Mouse (Mus musculus): ENCODE data around the gene Slc26a6. TPM values are rescaled to one million over a fixed set of nuclear protein-coding genes. Genes with fewer than 3 reads are reported as not detected.

Slc26a6 gene
- polyA plus RNA-seq, 1 experiment, result 33.9 TPM

DNA sequence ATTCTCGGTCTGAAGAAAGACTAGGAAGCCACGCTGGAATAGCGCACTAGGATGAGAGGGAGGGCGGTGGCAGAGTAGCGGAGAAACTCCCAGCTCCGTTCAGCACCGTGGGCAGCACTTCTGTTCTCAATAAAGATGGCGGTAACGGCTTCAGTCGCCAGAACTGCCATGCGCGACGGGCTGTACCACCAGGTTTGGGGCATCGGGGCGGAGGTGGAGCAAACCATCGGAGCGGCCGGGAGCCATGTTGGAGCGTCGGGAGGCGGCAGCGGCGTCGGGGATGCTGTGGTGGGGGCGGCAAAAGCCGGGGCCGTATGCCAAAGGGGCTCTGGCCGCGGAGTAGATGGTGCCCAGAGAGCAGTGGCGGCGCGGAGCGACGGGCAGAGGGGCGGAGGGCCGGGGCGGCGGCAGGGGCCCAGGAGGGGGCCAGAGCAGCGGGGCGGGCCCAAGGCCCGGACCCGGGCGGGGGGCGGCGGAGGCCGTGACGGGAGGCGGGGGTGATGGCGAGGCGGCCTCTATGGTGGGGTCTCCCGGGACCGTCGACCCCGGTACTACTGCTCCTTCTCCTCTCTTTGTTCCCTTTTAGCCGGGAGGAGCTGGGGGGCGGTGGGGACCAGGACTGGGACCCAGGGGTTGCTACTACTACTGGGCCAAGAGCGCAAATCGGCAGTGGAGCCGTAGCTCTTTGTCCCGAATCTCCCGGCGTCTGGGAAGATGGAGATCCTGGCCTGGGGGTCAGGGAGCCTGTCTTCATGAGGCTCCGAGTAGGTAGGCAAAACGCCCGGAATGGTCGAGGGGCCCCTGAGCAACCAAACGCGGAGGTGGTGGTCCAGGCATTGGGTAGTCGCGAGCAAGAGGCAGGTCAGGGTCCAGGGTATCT is 27.0 kb upstream of the Slc26a6 start, which contains the start of gene Celsr3:
Gene Celsr3, plus strand, starts transcription at position 501 of the 880 bp plus-strand sequence.
- peaks cover 4% of the 10 kb centered on the region; the same call in 1 of the 2 replicates for H3K27me3 ChIP-seq (replicated peaks; ENCODE audit: control insufficient read depth, insufficient read depth, low read length)
- DNase-seq, result no peak
- no peaks in the 10 kb centered on the region for H3K36me3 ChIP-seq (ENCODE audit: control insufficient read depth, insufficient read depth, low read length)
- no peak within 1 kb of the TSS for H3K4me3 ChIP-seq (ENCODE audit: insufficient read depth, low read depth, low read length)
- WGBS, result 3% methylated on average over 70 of the region's 70 CpGs
- TF ChIP-seq CTCF (conservative IDR thresholded peaks at IDR 0.05; ENCODE audit: insufficient read depth, insufficient read length, low read depth, low read length) (no peak), POLR2A (IDR thresholded peaks at IDR 0.05; ENCODE audit: low read depth, low read length) (no peak)
- H3K27ac ChIP-seq (ENCODE audit: insufficient read depth, low read depth, low read length), result no peak within 1 kb of the TSS
- H3K4me1 ChIP-seq (ENCODE audit: control insufficient read depth, insufficient read depth, low read length), result no peaks in the 10 kb centered on the region

DNA sequence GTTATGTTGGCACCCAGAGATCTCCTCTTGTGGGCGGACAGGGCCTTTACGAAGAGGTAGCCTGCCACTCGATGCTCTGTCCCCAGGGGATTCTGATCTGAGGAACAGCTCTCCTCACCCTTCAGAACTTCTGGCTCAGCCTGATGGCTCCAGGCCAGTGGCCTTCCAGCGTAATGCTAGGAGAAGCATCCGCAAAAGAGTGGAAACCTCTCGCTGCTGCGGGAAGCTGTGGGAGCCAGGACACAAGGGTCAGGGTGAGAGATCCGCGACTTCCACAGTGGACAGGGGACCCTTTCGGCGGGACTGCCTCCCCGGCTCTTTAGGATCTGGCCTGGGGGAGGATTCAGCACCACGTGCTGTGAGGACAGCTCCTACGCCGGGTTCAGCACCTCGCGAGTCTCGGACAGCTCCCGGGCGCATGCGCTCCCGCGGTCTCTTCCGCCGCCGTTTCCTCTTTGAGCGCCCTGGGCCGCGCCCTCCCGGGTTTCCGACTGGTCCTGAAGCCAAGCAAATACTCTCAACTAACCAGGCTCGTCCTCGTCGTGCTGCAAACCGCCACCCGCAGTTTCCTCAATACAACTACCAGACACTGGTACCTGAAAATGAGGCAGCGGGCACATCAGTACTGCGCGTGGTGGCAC is 26.3 kb upstream of the Slc26a6 start:
- no peaks in the 10 kb centered on the region for H3K36me3 ChIP-seq (ENCODE audit: control insufficient read depth, insufficient read depth, low read length)
- H3K4me1 ChIP-seq (ENCODE audit: control insufficient read depth, insufficient read depth, low read length), result peaks cover 5% of the 10 kb centered on the region
- WGBS, result 2% methylated on average over 39 of the region's 39 CpGs
- H3K27me3 ChIP-seq (replicated peaks; ENCODE audit: control insufficient read depth, insufficient read depth, low read length), result peaks cover 4% of the 10 kb centered on the region; the same call in 1 of the 2 replicates
- TF ChIP-seq CTCF (conservative IDR thresholded peaks at IDR 0.05; ENCODE audit: insufficient read depth, insufficient read length, low read depth, low read length) (no peak), POLR2A (IDR thresholded peaks at IDR 0.05; ENCODE audit: low read depth, low read length) (no peak)
- peak; percentile 80 for DNase-seq
- no peak overlapping the region for H3K4me3 ChIP-seq (ENCODE audit: insufficient read depth, low read depth, low read length)
- no peak overlapping the region for H3K27ac ChIP-seq (ENCODE audit: insufficient read depth, low read depth, low read length)

DNA sequence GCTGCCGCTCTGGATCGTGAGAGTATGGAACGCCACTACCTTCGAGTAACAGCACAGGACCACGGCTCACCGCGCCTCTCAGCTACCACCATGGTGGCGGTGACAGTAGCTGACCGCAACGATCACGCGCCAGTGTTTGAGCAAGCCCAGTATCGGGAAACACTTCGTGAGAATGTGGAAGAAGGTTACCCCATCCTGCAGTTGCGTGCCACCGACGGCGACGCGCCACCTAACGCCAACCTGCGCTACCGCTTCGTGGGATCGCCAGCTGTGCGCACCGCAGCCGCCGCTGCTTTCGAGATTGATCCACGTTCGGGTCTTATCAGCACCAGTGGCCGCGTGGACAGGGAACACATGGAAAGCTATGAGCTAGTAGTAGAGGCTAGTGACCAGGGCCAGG is 25.6 kb upstream of the Slc26a6 start:
- DNase-seq, result no peak
- H3K4me3 ChIP-seq (ENCODE audit: insufficient read depth, low read depth, low read length), result no peak overlapping the region
- no peak overlapping the region for H3K27ac ChIP-seq (ENCODE audit: insufficient read depth, low read depth, low read length)
- TF ChIP-seq POLR2A (IDR thresholded peaks at IDR 0.05; ENCODE audit: low read depth, low read length) (no peak), CTCF (conservative IDR thresholded peaks at IDR 0.05; ENCODE audit: insufficient read depth, insufficient read length, low read depth, low read length) (no peak)
- peaks cover 7% of the 10 kb centered on the region for H3K4me1 ChIP-seq (ENCODE audit: control insufficient read depth, insufficient read depth, low read length)
- peaks cover 4% of the 10 kb centered on the region; the same call in 1 of the 2 replicates for H3K27me3 ChIP-seq (replicated peaks; ENCODE audit: control insufficient read depth, insufficient read depth, low read length)
- WGBS, result 11% methylated on average over 34 of the region's 34 CpGs
- no peaks in the 10 kb centered on the region for H3K36me3 ChIP-seq (ENCODE audit: control insufficient read depth, insufficient read depth, low read length)

DNA sequence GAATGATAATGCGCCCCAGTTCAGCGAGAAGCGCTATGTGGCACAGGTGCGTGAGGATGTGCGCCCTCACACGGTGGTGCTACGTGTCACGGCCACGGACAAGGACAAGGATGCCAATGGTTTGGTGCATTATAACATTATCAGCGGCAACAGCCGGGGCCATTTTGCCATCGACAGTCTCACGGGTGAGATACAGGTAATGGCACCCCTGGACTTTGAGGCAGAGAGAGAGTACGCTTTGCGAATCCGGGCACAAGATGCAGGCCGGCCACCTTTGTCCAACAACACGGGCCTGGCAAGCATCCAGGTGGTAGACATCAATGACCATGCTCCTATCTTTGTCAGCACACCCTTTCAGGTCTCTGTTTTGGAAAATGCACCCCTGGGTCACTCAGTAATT is 25.2 kb upstream of the Slc26a6 start:
- no peak overlapping the region for H3K4me3 ChIP-seq (ENCODE audit: insufficient read depth, low read depth, low read length)
- TF ChIP-seq POLR2A (IDR thresholded peaks at IDR 0.05; ENCODE audit: low read depth, low read length) (no peak), CTCF (conservative IDR thresholded peaks at IDR 0.05; ENCODE audit: insufficient read depth, insufficient read length, low read depth, low read length) (no peak)
- WGBS, result 65% methylated on average over 18 of the region's 18 CpGs
- no peak overlapping the region for H3K27ac ChIP-seq (ENCODE audit: insufficient read depth, low read depth, low read length)
- H3K36me3 ChIP-seq (ENCODE audit: control insufficient read depth, insufficient read depth, low read length), result no peaks in the 10 kb centered on the region
- H3K27me3 ChIP-seq (replicated peaks; ENCODE audit: control insufficient read depth, insufficient read depth, low read length), result peaks cover 4% of the 10 kb centered on the region; the same call in 1 of the 2 replicates
- peaks cover 7% of the 10 kb centered on the region for H3K4me1 ChIP-seq (ENCODE audit: control insufficient read depth, insufficient read depth, low read length)
- DNase-seq, result no peak

DNA sequence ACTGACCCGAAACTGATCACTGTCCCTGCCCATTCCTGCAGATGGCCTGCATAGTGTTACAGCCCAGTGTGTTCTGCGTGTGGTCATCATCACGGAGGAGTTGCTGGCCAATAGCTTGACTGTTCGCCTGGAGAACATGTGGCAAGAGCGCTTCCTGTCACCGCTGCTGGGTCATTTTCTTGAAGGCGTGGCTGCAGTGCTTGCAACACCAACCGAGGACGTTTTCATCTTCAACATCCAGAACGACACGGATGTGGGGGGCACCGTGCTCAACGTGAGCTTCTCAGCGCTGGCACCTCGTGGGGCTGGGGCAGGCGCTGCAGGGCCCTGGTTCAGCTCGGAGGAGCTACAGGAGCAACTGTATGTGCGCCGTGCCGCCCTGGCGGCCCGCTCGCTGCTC is 21.4 kb upstream of the Slc26a6 start:
- Histone ChIP-seq H3K4me1 (ENCODE audit: control insufficient read depth, insufficient read depth, low read length) (peaks cover 7% of the 10 kb centered on the region), H3K27me3 (replicated peaks; ENCODE audit: control insufficient read depth, insufficient read depth, low read length) (no peaks in the 10 kb centered on the region), H3K36me3 (ENCODE audit: control insufficient read depth, insufficient read depth, low read length) (no peaks in the 10 kb centered on the region), H3K4me3 (ENCODE audit: insufficient read depth, low read depth, low read length) (peak overlapping the region; percentile 30; the same call in 1 of the 2 replicates), H3K27ac (ENCODE audit: insufficient read depth, low read depth, low read length) (no peak overlapping the region)
- TF ChIP-seq CTCF (conservative IDR thresholded peaks at IDR 0.05; ENCODE audit: insufficient read depth, insufficient read length, low read depth, low read length) (no peak), POLR2A (IDR thresholded peaks at IDR 0.05; ENCODE audit: low read depth, low read length) (no peak)
- no peak for DNase-seq
- 4% methylated on average over 23 of the region's 23 CpGs for WGBS

DNA sequence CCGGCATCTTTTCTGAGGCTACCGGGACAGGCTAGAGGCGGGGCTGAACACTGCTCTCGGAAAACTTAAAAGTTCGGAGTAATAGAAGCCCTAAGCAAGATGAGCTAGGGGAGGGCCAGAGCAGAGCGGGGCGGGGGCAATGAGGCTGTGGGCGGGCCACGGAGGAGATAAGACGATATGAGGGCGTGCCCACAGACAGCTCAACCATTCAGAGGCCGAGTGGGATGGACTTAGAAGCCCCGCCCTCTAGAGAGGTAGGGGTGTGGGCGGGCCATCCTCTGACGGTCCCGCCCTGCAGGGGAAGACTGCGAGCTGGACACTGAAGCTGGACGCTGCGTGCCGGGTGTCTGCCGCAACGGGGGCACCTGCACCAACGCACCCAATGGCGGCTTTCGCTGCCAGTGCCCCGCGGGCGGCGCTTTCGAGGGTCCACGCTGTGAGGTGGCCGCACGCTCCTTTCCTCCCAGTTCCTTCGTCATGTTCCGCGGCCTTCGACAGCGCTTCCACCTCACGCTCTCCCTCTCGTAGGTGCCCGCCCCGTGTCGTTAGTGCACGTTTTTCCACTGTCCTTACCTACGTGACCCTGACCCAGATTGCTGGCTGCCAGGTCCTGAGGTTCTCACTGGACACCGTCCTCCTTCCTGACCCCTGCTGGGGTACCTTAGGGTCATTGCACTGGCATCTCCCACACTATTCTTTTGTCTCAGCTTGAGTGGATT is 20.5 kb upstream of the Slc26a6 start:
- H3K36me3 ChIP-seq (ENCODE audit: control insufficient read depth, insufficient read depth, low read length), result no peaks in the 10 kb centered on the region
- H3K27ac ChIP-seq (ENCODE audit: insufficient read depth, low read depth, low read length), result no peak overlapping the region
- H3K27me3 ChIP-seq (replicated peaks; ENCODE audit: control insufficient read depth, insufficient read depth, low read length), result no peaks in the 10 kb centered on the region
- DNase-seq, result peak; percentile 96
- 3% methylated on average over 46 of the region's 46 CpGs for WGBS
- H3K4me1 ChIP-seq (ENCODE audit: control insufficient read depth, insufficient read depth, low read length), result peaks cover 7% of the 10 kb centered on the region
- TF ChIP-seq POLR2A (IDR thresholded peaks at IDR 0.05; ENCODE audit: low read depth, low read length) (no peak), CTCF (conservative IDR thresholded peaks at IDR 0.05; ENCODE audit: insufficient read depth, insufficient read length, low read depth, low read length) (no peak)
- H3K4me3 ChIP-seq (ENCODE audit: insufficient read depth, low read depth, low read length), result peak overlapping the region; percentile 30
